In the genomic region with DNA sequence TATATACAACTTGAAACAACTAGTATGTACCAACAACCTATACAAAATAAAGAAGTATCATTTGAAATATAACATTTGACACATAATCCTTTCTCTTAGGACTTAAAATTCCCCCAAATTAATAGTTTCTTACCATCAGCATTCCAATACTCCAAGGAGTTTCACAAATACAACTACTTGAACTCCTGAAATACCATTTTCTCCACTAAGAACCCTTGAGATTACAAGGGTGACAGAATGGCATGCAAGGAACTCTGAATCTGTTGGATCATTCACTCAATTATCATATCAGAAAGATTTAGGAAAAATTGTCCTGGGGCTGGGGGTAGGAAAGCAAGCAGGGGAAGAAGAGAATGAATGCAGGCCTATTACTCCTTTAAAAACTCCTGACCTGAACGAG, we compare ENCODE assay signal across 9 mouse cellular contexts. TPM values are rescaled to one million over a fixed set of nuclear protein-coding genes. Genes with fewer than 3 reads are reported as not detected.
A peak's percentile ranks its signal among the peaks of the same experiment; 100 is the strongest.
DNase-seq lines count a peak whose midpoint lies in the region; ATAC-seq and TF ChIP-seq lines count a peak whose summit lies in the region.
"Had no signal": no experiment of that assay in that cellular context is flagged by ENCODE, and none has a peak within 500 bp of the region (broad histone marks: within the 10 kb centered on the region; RNA-seq: fewer than 3 reads in every experiment).

No protein-coding gene starts in this region.

- peaks cover 35% of the 10 kb centered on the region for H3K4me1 ChIP-seq in kidney, embryonic 14.5 days (ENCODE audit: control insufficient read depth, insufficient read depth, low read length)
- H3K4me1 ChIP-seq in embryonic facial prominence, embryonic 14.5 days (ENCODE audit: control insufficient read depth, insufficient read depth, low read length) = peaks cover 41% of the 10 kb centered on the region
- H3K4me1 ChIP-seq in intestine, embryonic 15.5 days (replicated peaks) = peaks cover 18% of the 10 kb centered on the region
- peaks cover 14% of the 10 kb centered on the region for H3K4me1 ChIP-seq in midbrain, postnatal 0 days (ENCODE audit: insufficient read depth, low read length)

- peak overlapping the region; percentile 51 for H3K4me2 ChIP-seq in kidney, embryonic 14.5 days (replicated peaks; ENCODE audit: low read depth, low read length)
- peak overlapping the region; percentile 77 for H3K4me2 ChIP-seq in embryonic facial prominence, embryonic 14.5 days (ENCODE audit: low read depth, low read length)
- H3K4me2 ChIP-seq in intestine, embryonic 15.5 days (replicated peaks) = peak overlapping the region; percentile 69
- H3K4me2 ChIP-seq in midbrain, postnatal 0 days (ENCODE audit: low read depth, low read length, poor library complexity, severe bottlenecking) = peak overlapping the region; percentile 71

- H3K9ac ChIP-seq in kidney, embryonic 14.5 days (ENCODE audit: low read depth, low read length) = peak overlapping the region; percentile 66; the same call in 1 of the 2 replicates
- peak overlapping the region; percentile 64 for H3K9ac ChIP-seq in embryonic facial prominence, embryonic 14.5 days (ENCODE audit: low read depth, low read length)
- peak overlapping the region; percentile 38; the same call in 1 of the 2 replicates for H3K9ac ChIP-seq in intestine, embryonic 15.5 days
- H3K9ac ChIP-seq in midbrain, postnatal 0 days (replicated peaks; ENCODE audit: low read length, poor library complexity, severe bottlenecking) = peak overlapping the region; percentile 62

- no peaks in the 10 kb centered on the region for H3K27me3 ChIP-seq in kidney, embryonic 14.5 days (ENCODE audit: control insufficient read depth, insufficient read depth, low read length)
- H3K27me3 ChIP-seq in embryonic facial prominence, embryonic 14.5 days (replicated peaks; ENCODE audit: control insufficient read depth, insufficient read depth, low read length) = no peaks in the 10 kb centered on the region
- H3K27me3 ChIP-seq in intestine, embryonic 15.5 days (replicated peaks) = no peaks in the 10 kb centered on the region
- no peaks in the 10 kb centered on the region for H3K27me3 ChIP-seq in midbrain, postnatal 0 days (ENCODE audit: insufficient read depth, low read length)

- no peaks in the 10 kb centered on the region for H3K9me3 ChIP-seq in kidney, embryonic 14.5 days (ENCODE audit: control insufficient read depth, low read length)
- H3K9me3 ChIP-seq in embryonic facial prominence, embryonic 14.5 days (ENCODE audit: control insufficient read depth, low read length) = no peaks in the 10 kb centered on the region
- H3K9me3 ChIP-seq in intestine, embryonic 15.5 days = no peaks in the 10 kb centered on the region
- no peaks in the 10 kb centered on the region for H3K9me3 ChIP-seq in midbrain, postnatal 0 days (ENCODE audit: low read length)
- H3K9me3 ChIP-seq: G1E had no signal

- no peak for TF ChIP-seq CTCF in midbrain, postnatal 0 days (IDR thresholded peaks at IDR 0.05)

- H3K27ac ChIP-seq in kidney, embryonic 14.5 days (ENCODE audit: low read depth, low read length) = peak overlapping the region; percentile 78
- H3K27ac ChIP-seq in embryonic facial prominence, embryonic 14.5 days (replicated peaks; ENCODE audit: low read depth, low read length) = no peak overlapping the region
- H3K27ac ChIP-seq in intestine, embryonic 15.5 days = peak overlapping the region; percentile 73
- no peak overlapping the region for H3K27ac ChIP-seq in midbrain, postnatal 0 days (ENCODE audit: low read depth, low read length)

- ATAC-seq in kidney, embryonic 14.5 days (ENCODE audit: low FRiP score, low TSS enrichment) = no peak
- ATAC-seq in embryonic facial prominence, embryonic 14.5 days (ENCODE audit: low read depth) = no peak
- no peak for ATAC-seq in intestine, embryonic 15.5 days
- no peak for ATAC-seq in midbrain, postnatal 0 days (ENCODE audit: low FRiP score)

- H3K36me3 ChIP-seq in kidney, embryonic 14.5 days (ENCODE audit: control insufficient read depth, insufficient read depth, low read length) = no peaks in the 10 kb centered on the region
- H3K36me3 ChIP-seq in embryonic facial prominence, embryonic 14.5 days (ENCODE audit: control insufficient read depth, insufficient read depth, low read length) = no peaks in the 10 kb centered on the region
- H3K36me3 ChIP-seq in intestine, embryonic 15.5 days = no peaks in the 10 kb centered on the region
- H3K36me3 ChIP-seq in midbrain, postnatal 0 days (ENCODE audit: insufficient read depth, low read length) = no peaks in the 10 kb centered on the region

- WGBS in kidney, embryonic 14.5 days = 13% methylated on average over 1 of the region's 1 CpGs
- WGBS in embryonic facial prominence, embryonic 14.5 days = 9% methylated on average over 1 of the region's 1 CpGs
- WGBS in intestine, embryonic 15.5 days = 11% methylated on average over 1 of the region's 1 CpGs
- 15% methylated on average over 1 of the region's 1 CpGs for WGBS in midbrain, postnatal 0 days

- peak overlapping the region; percentile 63 for H3K4me3 ChIP-seq in kidney, embryonic 14.5 days (ENCODE audit: low read length)
- peak overlapping the region; percentile 54 for H3K4me3 ChIP-seq in embryonic facial prominence, embryonic 14.5 days (ENCODE audit: low read depth, low read length)
- H3K4me3 ChIP-seq in intestine, embryonic 15.5 days (replicated peaks) = peak overlapping the region; percentile 48
- peak overlapping the region; percentile 57 for H3K4me3 ChIP-seq in midbrain, postnatal 0 days (ENCODE audit: low read depth, low read length)

- no peak for DNase-seq in kidney, adult 11 months
- DNase-seq in embryonic facial prominence, embryonic 14.5 days (ENCODE audit: low spot score) = no peak
- no peak for DNase-seq in midbrain, postnatal 0 days (ENCODE audit: low spot score)
- DNase-seq in adrenal gland, adult 2 months = no peak
- no peak for DNase-seq in layer of hippocampus, adult 8-10 months (ENCODE audit: low spot score in 2 of 2)
- no peak for DNase-seq in cerebellum, postnatal 25 days

RNA-seq across cellular contexts. Expression of a gene that starts 17.6 kb away (rescaled TPM):
- polyA plus RNA-seq in kidney, embryonic 14.5 days (2014; fragmentation: Nextera tagmentation; extraction: Ambion mirVana) = 106 and 133 TPM in 2 replicates
- 90.5 and 101 TPM in 2 replicates for polyA plus RNA-seq in embryonic facial prominence, embryonic 14.5 days (2014; fragmentation: Nextera tagmentation; extraction: Ambion mirVana)
- polyA plus RNA-seq in intestine, embryonic 15.5 days (2015; fragmentation: Nextera tagmentation; extraction: Ambion mirVana) = 77.8 and 86.2 TPM in 2 replicates
- 85.1 and 87.8 TPM in 2 replicates for total RNA-seq in midbrain, postnatal 0 days (2014; rRNA removed)
- 60.5 and 65.8 TPM in 2 replicates for polyA plus RNA-seq in midbrain, postnatal 0 days (2015; fragmentation: Nextera tagmentation; extraction: Ambion mirVana)
- total RNA-seq in adrenal gland, adult 2 months (2021) = 10 to 100 TPM; 43.0 to 59.0 TPM
- 169 and 171 TPM in 2 replicates for polyA plus RNA-seq in adrenal gland, adult 2 months (2012; rRNA removed)
- total RNA-seq in layer of hippocampus, adult 8-10 months (2022) = 10 to 100 TPM; 43.8 to 55.5 (median 45.9) TPM

RNA-seq across cellular contexts. Expression of a gene that starts 40.9 kb away (rescaled TPM):
- 0.21 and 0.31 TPM in 2 replicates for polyA plus RNA-seq in kidney, embryonic 14.5 days (2014; fragmentation: Nextera tagmentation; extraction: Ambion mirVana)
- 3.4 and 3.9 TPM in 2 replicates for polyA plus RNA-seq in embryonic facial prominence, embryonic 14.5 days (2014; fragmentation: Nextera tagmentation; extraction: Ambion mirVana)
- polyA plus RNA-seq in intestine, embryonic 15.5 days (2015; fragmentation: Nextera tagmentation; extraction: Ambion mirVana) = 1.3 and 1.4 TPM in 2 replicates
- 131 and 140 TPM in 2 replicates for total RNA-seq in midbrain, postnatal 0 days (2014; rRNA removed)
- 34.6 and 37.1 TPM in 2 replicates for polyA plus RNA-seq in midbrain, postnatal 0 days (2015; fragmentation: Nextera tagmentation; extraction: Ambion mirVana)
- 10 to 100 TPM in 1 of 2 experiments, 1 to 10 TPM in 1; 5.8 to 11.0 TPM for total RNA-seq in adrenal gland, adult 2 months (2021)
- 6.9 and 7.3 TPM in 2 replicates for polyA plus RNA-seq in adrenal gland, adult 2 months (2012; rRNA removed)
- total RNA-seq in layer of hippocampus, adult 8-10 months (2022) = 10 to 100 TPM; 32.7 to 43.9 (median 40.0) TPM
- polyA plus RNA-seq: G1E had no signal

Comparison
In these comparisons a context has a peak if more than half of its experiments do, and no peak if none do; other contexts are left out.
1. H3K27ac ChIP-seq: peak in kidney, embryonic 14.5 days (single experiment) and intestine, embryonic 15.5 days (single experiment); none in embryonic facial prominence, embryonic 14.5 days (single experiment) and midbrain, postnatal 0 days (single experiment).
2. Peak in every context shown above with its lines, with median percentiles within 50 percentile points of each other: H3K4me2 ChIP-seq, H3K4me3 ChIP-seq and H3K9ac ChIP-seq.